Mouse (Mus musculus) CH12.LX (cell line): ENCODE measurements around the gene Zfp518b. TPM values are rescaled to one million over a fixed set of nuclear protein-coding genes. Genes with fewer than 3 reads are reported as not detected.

ENCODE experiments used
- DNase-seq: peaks from one replicate; pipeline ENCODE4 v3.0.0-alpha.2; 2013; ENCODE audit errors: extremely low read depth
- H3K27ac ChIP-seq: 2 replicates; pipeline ENCODE4 v1.5.1; 2012; ENCODE audit warnings: low read depth, mild to moderate bottlenecking, control low read depth, moderate library complexity; ENCODE audit not compliant: insufficient read depth
- H3K27me3 ChIP-seq: replicated peaks from 2 replicates; pipeline ENCODE3; 2012; ENCODE audit warnings: inconsistent platforms
- H3K36me3 ChIP-seq, 2 experiments: replicated peaks in 1 of 2; 2 replicates each; pipeline versions ENCODE3 to v1.6.1; 2012; ENCODE audit warnings: inconsistent platforms in 1 of 2, low read length in 1 of 2, mild to moderate bottlenecking in 1 of 2, mixed read lengths in 1 of 2, moderate library complexity in 1 of 2; ENCODE audit not compliant: control insufficient read depth in 1 of 2, insufficient read depth in 1 of 2
- H3K4me1 ChIP-seq, 2 experiments: 2 replicates each; pipeline ENCODE4 v1.6.1; 2012; ENCODE audit warnings: inconsistent platforms in 1 of 2, moderate library complexity in 1 of 2; ENCODE audit not compliant: insufficient read depth in 2 of 2, control insufficient read depth in 1 of 2
- H3K4me2 ChIP-seq: 2 replicates; pipeline ENCODE4 v1.6.1; 2012; ENCODE audit warnings: low read depth, mild to moderate bottlenecking, control low read depth; ENCODE audit not compliant: poor library complexity, insufficient read depth, severe bottlenecking
- H3K4me3 ChIP-seq, 3 experiments: fragments of 150-350 bp in 1 of 3; sonication (generic) in 1 of 3; replicated peaks in 1 of 3; 2 replicates each; pipeline versions ENCODE3 to v1.5.1; 2011 to 2012; ENCODE audit warnings: low read depth in 2 of 3, low read length in 2 of 3, mild to moderate bottlenecking in 2 of 3, moderate library complexity in 2 of 3, control low read depth in 1 of 3, improper control_type of control experiment in 1 of 3, inconsistent platforms in 1 of 3, mixed read lengths in 1 of 3; ENCODE audit not compliant: poor library complexity in 1 of 3
- H3K79me2 ChIP-seq: replicated peaks from 2 replicates; pipeline ENCODE4 v1.6.1; 2012; ENCODE audit warnings: mild to moderate bottlenecking, moderate library complexity; ENCODE audit not compliant: control insufficient read depth, poor library complexity, insufficient read depth, severe bottlenecking; ENCODE audit errors: extremely low read depth
- H3K9ac ChIP-seq: 2 replicates; pipeline ENCODE4 v1.6.1; 2012; ENCODE audit warnings: low read depth, mild to moderate bottlenecking, control low read depth, moderate library complexity; ENCODE audit not compliant: insufficient read depth
- H3K9me3 ChIP-seq: replicated peaks from 2 replicates; pipeline ENCODE3; 2012; ENCODE audit warnings: low read length, inconsistent platforms, mixed read lengths
- CHD2 ChIP-seq: IDR thresholded peaks from 2 replicates; pipeline ENCODE4 v1.6.1; 2011; ENCODE audit warnings: low read length, improper control_type of control experiment
- CTCF ChIP-seq, 2 experiments: IDR thresholded peaks in 1 of 2; conservative IDR thresholded peaks in 1 of 2; 2 replicates each; pipeline ENCODE4 v1.5.1; 2011 to 2012; ENCODE audit warnings: low read depth in 2 of 2, low read length in 2 of 2, improper control_type of control experiment in 1 of 2, inconsistent platforms in 1 of 2, mild to moderate bottlenecking in 1 of 2, moderate library complexity in 1 of 2
- EP300 ChIP-seq: IDR thresholded peaks from 2 replicates; pipeline ENCODE4 v1.6.1; 2011; ENCODE audit warnings: low read length, improper control_type of control experiment
- ETS1 ChIP-seq: conservative IDR thresholded peaks from 2 replicates; pipeline ENCODE4 v1.6.1; 2012; ENCODE audit warnings: low read depth, mild to moderate bottlenecking, inconsistent platforms, low read length, improper control_type of control experiment, moderate library complexity
- GABPA ChIP-seq: IDR thresholded peaks from 2 replicates; pipeline ENCODE4 v1.6.1; 2012; ENCODE audit warnings: low read depth, low read length, improper control_type of control experiment, inconsistent platforms; ENCODE audit not compliant: insufficient replicate concordance
- JUN ChIP-seq: IDR thresholded peaks from 2 replicates; pipeline ENCODE4 v1.6.1; 2011; ENCODE audit warnings: low read depth, mild to moderate bottlenecking, low read length, improper control_type of control experiment, moderate library complexity; ENCODE audit not compliant: insufficient read depth
- MAZ ChIP-seq: IDR thresholded peaks from 2 replicates; pipeline ENCODE4 v1.6.1; 2012; ENCODE audit warnings: low read depth, mild to moderate bottlenecking, inconsistent platforms, low read length, improper control_type of control experiment, moderate library complexity
- MEF2A ChIP-seq: IDR thresholded peaks from 2 replicates; pipeline ENCODE4 v1.6.1; 2014; ENCODE audit warnings: low read depth, mild to moderate bottlenecking, inconsistent platforms, low read length, improper control_type of control experiment, borderline replicate concordance
- MXI1 ChIP-seq: IDR thresholded peaks from 2 replicates; pipeline ENCODE4 v1.6.1; 2011; ENCODE audit warnings: mild to moderate bottlenecking, low read depth, low read length, improper control_type of control experiment
- MYC ChIP-seq: IDR thresholded peaks from 2 replicates; pipeline ENCODE4 v1.6.1; 2011; ENCODE audit warnings: low read depth, mild to moderate bottlenecking, improper control_type of control experiment, low read length
- NELFE ChIP-seq: IDR thresholded peaks from 2 replicates; pipeline ENCODE4 v1.6.1; 2011; ENCODE audit warnings: low read depth, low read length, improper control_type of control experiment
- PAX5 ChIP-seq: IDR thresholded peaks from 2 replicates; pipeline ENCODE4 v1.6.1; 2012; ENCODE audit warnings: low read length, inconsistent platforms, mixed read lengths
- POLR2A ChIP-seq: IDR thresholded peaks from 2 replicates; pipeline ENCODE4 v1.6.1; 2011; ENCODE audit warnings: low read depth, mild to moderate bottlenecking, improper control_type of control experiment, low read length
- POLR2AphosphoS2 ChIP-seq: IDR thresholded peaks from 2 replicates; pipeline ENCODE4 v1.6.1; 2011; ENCODE audit warnings: low read depth, low read length, improper control_type of control experiment
- RCOR1 ChIP-seq: conservative IDR thresholded peaks from 2 replicates; pipeline ENCODE4 v1.6.1; 2012; ENCODE audit warnings: low read depth, mild to moderate bottlenecking, inconsistent platforms, low read length, improper control_type of control experiment
- SIN3A ChIP-seq: IDR thresholded peaks from 2 replicates; pipeline ENCODE4 v1.6.1; 2012; ENCODE audit warnings: low read length, improper control_type of control experiment, inconsistent platforms
- SMC3 ChIP-seq: IDR thresholded peaks from 2 replicates; pipeline ENCODE4 v1.6.1; 2011; ENCODE audit warnings: low read depth, low read length, improper control_type of control experiment
- TCF12 ChIP-seq: IDR thresholded peaks from 2 replicates; pipeline ENCODE4 v1.6.1; 2014; ENCODE audit warnings: low read depth, mild to moderate bottlenecking, inconsistent platforms, low read length, improper control_type of control experiment
- USF1 ChIP-seq: IDR thresholded peaks from 2 replicates; pipeline ENCODE4 v1.6.1; 2014; ENCODE audit warnings: low read depth, mild to moderate bottlenecking, inconsistent platforms, low read length, improper control_type of control experiment
- USF2 ChIP-seq: conservative IDR thresholded peaks from 2 replicates; pipeline ENCODE4 v1.6.1; 2011; ENCODE audit warnings: low read depth, low read length, improper control_type of control experiment
- ZC3H11A ChIP-seq: IDR thresholded peaks from 2 replicates; pipeline ENCODE4 v1.6.1; 2012; ENCODE audit warnings: low read depth, mild to moderate bottlenecking, inconsistent platforms, low read length, improper control_type of control experiment
- ZKSCAN1 ChIP-seq: IDR thresholded peaks from 2 replicates; pipeline ENCODE4 v1.6.1; 2012; ENCODE audit warnings: low read depth, inconsistent platforms, low read length, improper control_type of control experiment, borderline replicate concordance
- ZNF384 ChIP-seq: IDR thresholded peaks from 2 replicates; pipeline ENCODE4 v1.6.1; 2012; ENCODE audit warnings: low read depth, low read length, improper control_type of control experiment, inconsistent platforms
- dilution Hi-C: fragments of 300-500 bp; cut with MboI; formaldehyde crosslinking; loops from 2 replicates; pipeline ENCODE4 v1.14.3; 2020; ENCODE audit warnings: low sequenced_read_pairs; ENCODE audit not compliant: extremely low pct_unique_long_range_greater_than_20kb, extremely low pct_ligation_motif_present
- in situ Hi-C: fragments of 300-500 bp; cut with MboI; formaldehyde crosslinking; loops from 3 replicates; pipeline ENCODE4 v1.14.3; 2019; ENCODE audit warnings: low sequenced_read_pairs, low pct_ligation_motif_present, low pct_unique_long_range_greater_than_20kb, mixed read lengths
- polyA plus RNA-seq: library from polyadenylated mRNA; unstranded; fragments of >175 nt; gene quantifications from 2 replicates; pipeline ENCODE4 v1.2.1, GENCODE M21; 2012; ENCODE audit warnings: low read depth; ENCODE audit not compliant: insufficient read length
- total RNA-seq, 2 experiments: library from RNA; depleted of rRNA; stranded (reverse); fragments of 300-350 nt in 1 of 2; fragments of >200 nt in 1 of 2; gene quantifications; 2 replicates each; pipeline ENCODE4 v1.2.3; 2012 to 2014

Zfp518b gene
- total and polyA plus RNA-seq, 3 experiments, result not detected

DNA sequence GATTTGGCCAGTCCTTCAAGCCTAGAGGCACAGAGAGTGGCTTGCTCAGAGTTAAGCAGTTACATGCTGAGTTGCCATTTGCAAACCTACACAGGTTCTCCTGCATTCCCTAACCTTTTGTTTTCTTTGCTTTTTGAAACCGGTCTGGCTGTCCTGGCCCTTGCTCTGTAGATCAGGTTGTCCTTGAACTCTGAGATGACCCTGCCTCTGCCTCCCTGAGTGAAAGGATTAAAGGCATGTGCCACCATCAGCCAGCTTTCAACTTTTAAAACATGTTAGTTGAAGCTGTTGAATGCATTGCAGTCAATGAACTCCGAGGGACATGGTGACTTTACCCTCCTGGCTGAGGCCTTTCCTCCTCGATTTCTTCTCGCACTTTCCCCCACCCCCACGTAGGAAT lies 25.8 kb downstream of the Zfp518b start:
- DNase-seq, result no peak
- Histone ChIP-seq H3K27ac (no peak overlapping the region), H3K9ac (no peak overlapping the region), H3K4me1 (peaks cover 0 to 6% of the 10 kb centered on the region in 2 experiments; a peak in 1 of 4 replicates), H3K4me2 (no peak overlapping the region), H3K9me3 (no peaks in the 10 kb centered on the region), H3K27me3 (no peaks in the 10 kb centered on the region), H3K4me3 (no peak overlapping the region), H3K36me3 (no peaks in the 10 kb centered on the region), H3K79me2 (no peaks in the 10 kb centered on the region)
- dilution Hi-C loops (no loop called here), in situ Hi-C loops (no loop called here)
- TF ChIP-seq ZKSCAN1 (no peak), POLR2A (no peak), USF1 (no peak), MAZ (no peak), ETS1 (no peak), MXI1 (no peak), TCF12 (no peak), PAX5 (no peak), CHD2 (no peak), SIN3A (no peak), GABPA (no peak), CTCF (conservative IDR thresholded peaks at IDR 0.05 in 1 of 2, IDR thresholded peaks at IDR 0.05 in 1 of 2; ENCODE audit: low read depth in 2 of 2, low read length in 2 of 2) (no peak), SMC3 (no peak), MEF2A (no peak), MYC (no peak), NELFE (no peak), USF2 (no peak), ZNF384 (no peak), RCOR1 (no peak)

- Histone ChIP-seq H3K27me3 (no peaks in the 10 kb centered on the region), H3K4me2 (no peak overlapping the region), H3K79me2 (no peaks in the 10 kb centered on the region), H3K4me3 (no peak overlapping the region), H3K9me3 (no peaks in the 10 kb centered on the region), H3K36me3 (no peaks in the 10 kb centered on the region), H3K9ac (no peak overlapping the region), H3K4me1 (peaks cover 0 to 10% of the 10 kb centered on the region in 2 experiments; a peak in 1 of 4 replicates), H3K27ac (no peak overlapping the region)
- in situ Hi-C loops (no loop called here), dilution Hi-C loops (no loop called here)
- no peak for DNase-seq
- TF ChIP-seq USF1 (no peak), POLR2AphosphoS2 (no peak), EP300 (no peak), SIN3A (no peak), CHD2 (no peak), MAZ (no peak), ZC3H11A (no peak), JUN (no peak)
Observed at GRCm38 (mm10) chr5:38656204-38656603, 28.4 kb downstream of the Zfp518b start.
